Comparison of ENCODE assay signal across 7 mouse cellular contexts in the genomic region with DNA sequence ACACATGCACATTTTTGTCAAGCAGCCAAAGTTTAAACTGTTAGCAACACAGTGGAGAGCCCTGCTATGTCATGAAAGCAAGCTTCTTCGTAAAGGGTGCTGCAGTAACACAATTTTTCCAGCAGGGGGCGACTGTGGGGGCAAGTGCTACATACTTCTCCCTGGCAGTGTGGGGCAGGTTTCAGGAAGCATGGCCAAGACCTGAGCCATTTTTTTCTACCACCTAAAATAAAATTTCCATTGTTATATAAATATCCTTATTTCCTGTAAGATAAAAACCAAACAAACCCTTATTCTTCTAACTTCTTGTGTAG.
A peak's percentile ranks its signal among the peaks of the same experiment; 100 is the strongest.
DNase-seq lines count a peak whose midpoint lies in the region; ATAC-seq and TF ChIP-seq lines count a peak whose summit lies in the region.

No protein-coding gene starts in this region.

- TF ChIP-seq CTCF in MEL (IDR thresholded peaks at IDR 0.05 in 2 of 3, conservative IDR thresholded peaks at IDR 0.05 in 1 of 3; ENCODE audit: control insufficient read depth in 1 of 3, insufficient read depth in 1 of 3, low read depth in 2 of 3, low read length in 3 of 3, poor library complexity in 1 of 3, severe bottlenecking in 1 of 3), result peak; percentile 75 to 93 (median 76)

- H3K27ac ChIP-seq in intestine, embryonic 16.5 days (ENCODE audit: low read length), result peak overlapping the region; percentile 23; the same call in 1 of the 2 replicates
- H3K27ac ChIP-seq in intestine, embryonic 15.5 days, result no peak overlapping the region
- H3K27ac ChIP-seq in MEL (ENCODE audit: control insufficient read depth, low read depth, low read length), result no peak overlapping the region

- TF ChIP-seq EP300 in MEL (IDR thresholded peaks at IDR 0.05; ENCODE audit: low read depth in 1 of 2, low read length in 2 of 2), result no peak

- peak; percentile 62 for DNase-seq in MEL (ENCODE audit: low read depth, low spot score)
- peak; percentile 48 to 69 for DNase-seq in cerebellum, postnatal 10 days
- peak; percentile 48 for DNase-seq in lung, postnatal 14 days
- DNase-seq in thymus, postnatal 10 days (ENCODE audit: low spot score in 2 of 2), result peak; percentile 24 to 56
- DNase-seq in layer of hippocampus, adult 8-10 months (ENCODE audit: low spot score in 2 of 2), result no peak

- WGBS in intestine, embryonic 16.5 days, result 20% methylated on average over 2 of the region's 2 CpGs
- WGBS in intestine, embryonic 15.5 days, result 19% methylated on average over 2 of the region's 2 CpGs

- no peaks in the 10 kb centered on the region for H3K36me3 ChIP-seq in intestine, embryonic 16.5 days (ENCODE audit: control insufficient read depth, insufficient read depth, low read length)
- H3K36me3 ChIP-seq in intestine, embryonic 15.5 days, result no peaks in the 10 kb centered on the region
- H3K36me3 ChIP-seq in MEL (ENCODE audit: control insufficient read depth in 1 of 2, insufficient read depth in 2 of 2, low read length in 2 of 2), result peaks cover 0 to 5% of the 10 kb centered on the region in 2 experiments; a peak in 2 of 4 replicates

- H3K4me1 ChIP-seq in intestine, embryonic 16.5 days (ENCODE audit: control insufficient read depth, insufficient read depth, low read length), result peaks cover 23% of the 10 kb centered on the region
- peaks cover 17% of the 10 kb centered on the region; the same call in 1 of the 2 replicates for H3K4me1 ChIP-seq in intestine, embryonic 15.5 days (replicated peaks)
- H3K4me1 ChIP-seq in MEL (ENCODE audit: control insufficient read depth in 1 of 2, insufficient read depth in 2 of 2, low read length in 2 of 2), result no peaks in the 10 kb centered on the region

- no peaks in the 10 kb centered on the region for H3K79me2 ChIP-seq in MEL (ENCODE audit: control insufficient read depth, insufficient read depth, low read length, poor library complexity)

- H3K27me3 ChIP-seq in intestine, embryonic 16.5 days (replicated peaks; ENCODE audit: control insufficient read depth, insufficient read depth, low read length), result no peaks in the 10 kb centered on the region
- H3K27me3 ChIP-seq in intestine, embryonic 15.5 days (replicated peaks), result no peaks in the 10 kb centered on the region
- no peaks in the 10 kb centered on the region for H3K27me3 ChIP-seq in MEL (ENCODE audit: control insufficient read depth in 1 of 2, insufficient read depth in 2 of 2, low read length in 2 of 2)

- H3K9me3 ChIP-seq in intestine, embryonic 16.5 days (ENCODE audit: control insufficient read depth, low read length), result no peaks in the 10 kb centered on the region
- no peaks in the 10 kb centered on the region for H3K9me3 ChIP-seq in intestine, embryonic 15.5 days
- no peaks in the 10 kb centered on the region for H3K9me3 ChIP-seq in MEL (replicated peaks; ENCODE audit: insufficient read depth, low read length)

- TF ChIP-seq POLR2A in MEL (IDR thresholded peaks at IDR 0.05; ENCODE audit: control insufficient read depth in 1 of 2, insufficient read depth in 1 of 2, low read depth in 1 of 2, low read length in 2 of 2, poor library complexity in 1 of 2), result no peak

- peak; percentile 50 for ATAC-seq in intestine, embryonic 16.5 days
- ATAC-seq in intestine, embryonic 15.5 days, result no peak; the same call in 1 of the 2 replicates

- H3K9ac ChIP-seq in intestine, embryonic 16.5 days (ENCODE audit: low read depth, low read length), result no peak overlapping the region
- H3K9ac ChIP-seq in intestine, embryonic 15.5 days, result no peak overlapping the region
- no peak overlapping the region for H3K9ac ChIP-seq in MEL (ENCODE audit: control insufficient read depth, low read depth, low read length, poor library complexity, severe bottlenecking)

- peak; percentile 35 for TF ChIP-seq RAD21 in MEL (IDR thresholded peaks at IDR 0.05; ENCODE audit: low read depth, low read length)

- no peak overlapping the region; the same call in 1 of the 2 replicates for H3K4me2 ChIP-seq in intestine, embryonic 16.5 days (ENCODE audit: low read depth, low read length)
- no peak overlapping the region for H3K4me2 ChIP-seq in intestine, embryonic 15.5 days (replicated peaks)

- no peak overlapping the region for H3K4me3 ChIP-seq in intestine, embryonic 16.5 days (ENCODE audit: low read length)
- no peak overlapping the region for H3K4me3 ChIP-seq in intestine, embryonic 15.5 days (replicated peaks)
- no peak overlapping the region for H3K4me3 ChIP-seq in MEL (ENCODE audit: control insufficient read depth in 1 of 2, insufficient read depth in 1 of 2, low read depth in 2 of 2, low read length in 2 of 2)

TF ChIP-seq in MEL, 35 proteins besides CTCF, POLR2A, EP300 and RAD21:
- peak; percentile 70 for TF ChIP-seq SMC3 (IDR thresholded peaks at IDR 0.05; ENCODE audit: low read depth, low read length)
- TF ChIP-seq UBTF (IDR thresholded peaks at IDR 0.05; ENCODE audit: borderline replicate concordance, insufficient read depth, low read depth, low read length), result no peak
- TF ChIP-seq ZC3H11A (IDR thresholded peaks at IDR 0.05; ENCODE audit: low read depth, low read length), result peak; percentile 10; the same call in 1 of the 2 replicates
TF ChIP-seq in MEL: peak in this region for 2.

Comparison
In these comparisons a context has a peak if more than half of its experiments do, and no peak if none do; other contexts are left out.
1. DNase-seq: peak in MEL (single experiment), cerebellum, postnatal 10 days (2 of 2), lung, postnatal 14 days (single experiment) and thymus, postnatal 10 days (2 of 2); none in layer of hippocampus, adult 8-10 months (0 of 2).